Mouse (Mus musculus) heart, postnatal 36 days (tissue): Measurements from ENCODE around the gene Tctn3. TPM values are rescaled to one million over a fixed set of nuclear protein-coding genes. Genes with fewer than 3 reads are reported as not detected.

Source experiments
- DNase-seq, 2 experiments: peaks; one replicate each; pipeline ENCODE4 v3.0.0; 2021 to 2022
- intact Hi-C: fragments of 180-260 bp; cut with DNase I; formaldehyde crosslinking; loops from one replicate; pipeline ENCODE4 v1.15.1; 2025
- total RNA-seq, 2 experiments: library from RNA; stranded (reverse); gene quantifications; 2 replicates each; pipeline ENCODE4 v1.2.3; 2021

Gene Tctn3
- 1 to 10 TPM; 7.4 to 8.0 TPM for total RNA-seq

DNA sequence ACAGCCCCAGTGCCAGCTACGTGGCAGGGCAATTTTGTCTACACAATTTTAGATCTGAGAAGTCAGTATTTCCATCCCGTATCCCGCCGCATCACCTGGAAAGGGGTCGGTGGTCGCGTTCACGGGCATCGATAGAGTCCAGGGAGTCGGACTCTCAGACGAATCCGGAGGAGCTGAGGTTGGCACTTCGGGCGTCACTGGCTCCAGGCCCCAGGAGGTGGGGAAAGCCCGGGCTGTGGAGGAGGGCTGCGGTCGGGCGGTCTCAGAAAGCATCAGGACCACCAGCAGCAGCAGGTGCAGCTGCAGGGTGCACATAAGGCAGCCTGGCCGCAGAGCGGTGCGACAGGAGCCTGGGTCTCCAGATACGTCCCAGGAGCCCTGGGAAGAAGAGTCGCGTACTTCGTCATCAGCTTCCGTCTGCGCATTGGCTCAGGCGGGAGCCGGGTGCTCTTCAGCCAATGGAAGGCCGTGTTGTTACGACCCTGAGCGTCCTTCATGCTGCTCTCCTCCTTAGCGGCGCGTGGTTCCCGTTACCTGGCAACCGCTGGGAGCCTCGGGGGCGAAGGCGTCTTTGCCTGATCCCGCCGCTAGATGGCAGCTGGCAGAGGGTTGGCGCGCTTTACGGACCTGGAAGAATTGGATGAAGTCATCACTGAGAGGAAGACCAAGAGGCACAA is at the start of gene Tctn3, which contains the start of gene Entpd1:
Gene Tctn3, minus strand, starts transcription at position 404 of the 677 bp plus-strand sequence.
Gene Entpd1, plus strand, starts transcription at position 537 of the 677 bp plus-strand sequence.
- DNase-seq, result peak; percentile 95 to 96
- intact Hi-C loops, result loop anchor here (1.0 to 2.0 kb wide), 2 partner anchors 23 to 110 kb away; partner anchors contain the start of gene Aldh18a1

DNA sequence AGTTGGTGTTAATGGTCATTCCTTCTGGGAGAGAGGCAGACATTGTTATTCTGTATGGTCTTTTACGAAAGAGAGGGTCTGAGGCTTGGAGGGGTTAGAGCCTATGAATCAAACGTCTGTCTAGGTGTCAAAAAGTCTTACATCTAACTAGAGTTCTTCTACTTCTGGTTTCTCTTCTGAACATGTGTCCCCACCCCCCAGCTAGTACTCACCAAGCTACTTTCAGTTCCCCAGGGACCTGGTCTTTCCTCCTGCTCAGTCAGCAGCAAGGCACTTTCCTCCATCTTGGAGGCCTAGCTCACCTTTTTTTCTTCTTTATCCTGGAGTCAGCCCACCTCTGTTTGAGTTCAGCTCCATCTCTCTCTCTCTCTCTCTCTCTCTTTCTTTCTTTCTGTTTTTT is 49.1 kb upstream of the Tctn3 start:
- intact Hi-C loops, result loop anchor here (5.0 kb wide), 2 partner anchors 34 to 61 kb away; no protein-coding TSS in a partner anchor
- no peak for DNase-seq

GRCm38 (mm10) chr19:40660510-40660909 is 48.5 kb upstream of the Tctn3 start:
- no peak for DNase-seq
- intact Hi-C loops, result loop anchor here (5.0 kb wide), 2 partner anchors 33 to 62 kb away; no protein-coding TSS in a partner anchor

- peak; percentile 49 to 55 for DNase-seq
- intact Hi-C loops, result loop anchor here (5.0 kb wide), 2 partner anchors 33 to 62 kb away; no protein-coding TSS in a partner anchor
Measured at GRCm38 (mm10) chr19:40659651-40660478, 47.8 kb upstream of the Tctn3 start.

DNA sequence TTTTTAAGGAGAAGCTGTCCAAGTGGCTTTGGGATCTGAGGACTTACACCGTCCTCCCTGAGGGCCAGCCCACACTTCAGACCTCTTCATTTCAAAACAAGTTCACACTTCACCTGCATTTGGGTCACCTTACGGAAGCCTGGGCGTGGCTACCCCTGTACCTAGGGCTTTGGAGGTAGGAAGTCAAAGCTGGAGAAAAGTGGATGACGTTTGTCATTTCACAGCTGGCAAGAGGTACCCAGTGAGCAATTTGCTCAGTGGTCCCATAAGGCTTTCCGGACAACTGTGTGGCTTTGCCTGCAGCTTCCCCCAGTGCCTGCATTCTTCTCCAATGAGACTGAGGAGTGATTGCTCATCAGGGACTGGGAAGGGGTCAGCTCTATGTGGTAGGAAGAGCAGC is 46.9 kb upstream of the Tctn3 start:
- no peak for DNase-seq
- intact Hi-C loops, result no loop called here

DNA sequence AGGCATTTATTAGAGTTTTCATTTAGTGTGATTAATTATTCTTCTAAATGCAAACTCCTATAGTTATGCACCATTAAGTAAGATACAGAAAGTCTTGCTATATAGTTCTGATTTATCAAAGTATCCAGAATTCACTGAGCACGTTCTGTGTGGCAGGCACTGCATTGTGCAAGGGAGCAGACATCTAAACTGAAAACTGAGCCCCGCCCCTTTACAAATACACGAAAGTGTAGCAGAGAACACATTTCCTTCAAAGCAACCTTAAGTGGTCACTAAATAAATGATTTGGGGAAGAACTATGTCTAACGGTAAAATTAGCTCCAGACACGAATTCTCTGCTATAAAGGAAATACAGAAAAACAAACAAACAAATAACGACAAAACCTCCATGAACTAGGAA is 46.2 kb upstream of the Tctn3 start:
- intact Hi-C loops, result no loop called here
- DNase-seq, result no peak

GRCm38 (mm10) chr19:40656207-40656606 is 44.2 kb upstream of the Tctn3 start:
- intact Hi-C loops, result no loop called here
- no peak for DNase-seq

DNA sequence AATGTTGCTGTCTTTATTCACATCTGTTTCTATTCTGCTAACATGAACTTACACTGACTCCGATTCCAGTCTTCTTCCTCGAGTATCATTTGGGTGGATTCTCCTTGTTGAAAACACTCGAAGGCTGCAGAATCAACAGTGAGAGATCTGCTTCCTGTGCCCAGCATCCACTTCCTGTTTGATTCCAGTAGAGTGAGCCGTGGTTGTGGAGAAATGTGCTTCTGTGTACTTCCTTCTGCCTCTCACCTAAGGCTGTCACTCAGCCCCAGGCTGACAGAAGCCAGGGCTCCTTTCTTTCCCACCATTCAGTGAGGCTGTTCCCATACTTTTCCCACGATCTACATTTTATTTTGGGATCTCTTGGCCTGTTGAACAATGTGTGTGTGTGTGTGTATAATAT is 38.1 kb upstream of the Tctn3 start:
- no peak for DNase-seq
- intact Hi-C loops, result no loop called here

DNA sequence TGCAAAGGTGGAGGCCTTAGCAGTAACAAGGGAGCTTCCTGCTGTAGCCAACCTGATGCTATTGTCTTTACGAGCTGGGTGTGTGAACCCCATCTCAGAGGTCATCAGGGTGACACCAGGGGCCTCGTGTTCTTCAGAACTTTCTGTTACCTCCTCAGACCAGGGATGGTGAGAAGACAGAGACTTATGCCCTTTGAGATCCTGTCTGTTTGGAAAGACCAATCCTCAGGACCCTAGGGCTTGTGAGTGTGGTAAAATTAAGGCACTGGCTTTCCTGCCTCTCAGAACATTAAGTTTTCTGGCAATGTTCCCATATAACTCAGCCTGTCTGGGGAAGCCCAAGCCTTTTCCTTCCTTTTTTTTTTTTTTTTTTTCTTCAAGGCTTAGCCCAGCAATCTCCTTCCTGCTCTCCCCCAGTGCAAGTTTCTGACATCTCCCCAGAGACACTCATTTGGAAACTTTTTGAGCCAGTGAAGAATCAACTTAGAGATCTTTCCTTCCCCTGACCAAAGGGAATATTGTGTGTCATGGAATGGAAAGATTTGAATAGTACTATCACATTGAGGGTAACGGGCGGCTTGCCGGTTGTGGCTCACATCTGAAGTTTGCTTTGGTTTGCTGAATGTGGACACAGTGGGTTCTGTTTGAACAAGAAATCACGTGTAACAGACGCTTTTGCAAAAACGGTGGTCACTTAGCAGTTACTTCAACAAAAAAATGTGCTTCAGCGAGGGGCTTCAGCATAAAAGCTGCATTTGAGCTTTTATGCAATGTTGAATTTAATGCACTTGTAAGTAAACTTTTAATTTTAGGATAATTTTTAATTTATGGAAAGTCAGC is 35.5 kb upstream of the Tctn3 start:
- peak; percentile 34 to 69 for DNase-seq
- intact Hi-C loops, result loop anchor here (2.0 to 5.0 kb wide), 2 partner anchors 15 to 50 kb away; no protein-coding TSS in a partner anchor

GRCm38 (mm10) chr19:40646379-40646778 is 34.3 kb upstream of the Tctn3 start:
- intact Hi-C loops, result loop anchor here (2.0 to 5.0 kb wide), 2 partner anchors 14 to 51 kb away; no protein-coding TSS in a partner anchor
- no peak for DNase-seq

DNA sequence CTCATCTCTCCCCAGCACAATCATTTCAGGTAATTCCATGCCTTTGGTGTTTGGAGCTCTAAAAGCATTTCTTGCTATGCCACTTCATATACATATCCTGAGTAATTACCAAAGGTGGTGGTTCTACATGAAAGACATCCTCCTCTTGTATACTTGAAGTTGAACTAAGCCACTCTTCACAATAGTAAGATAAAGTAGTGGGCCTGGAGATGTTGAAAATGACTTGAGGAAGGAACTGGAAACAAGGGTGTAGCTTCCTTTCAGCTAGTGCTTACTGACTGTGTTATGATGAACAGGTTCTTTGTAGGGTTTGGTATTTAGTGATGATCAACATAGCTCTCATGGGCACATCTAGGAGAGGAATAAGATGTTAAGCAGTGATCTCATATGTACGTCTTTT is 31.8 kb upstream of the Tctn3 start:
- intact Hi-C loops, result no loop called here
- DNase-seq, result no peak

GRCm38 (mm10) chr19:40640799-40641198 is 28.8 kb upstream of the Tctn3 start:
- intact Hi-C loops, result no loop called here
- no peak for DNase-seq

DNA sequence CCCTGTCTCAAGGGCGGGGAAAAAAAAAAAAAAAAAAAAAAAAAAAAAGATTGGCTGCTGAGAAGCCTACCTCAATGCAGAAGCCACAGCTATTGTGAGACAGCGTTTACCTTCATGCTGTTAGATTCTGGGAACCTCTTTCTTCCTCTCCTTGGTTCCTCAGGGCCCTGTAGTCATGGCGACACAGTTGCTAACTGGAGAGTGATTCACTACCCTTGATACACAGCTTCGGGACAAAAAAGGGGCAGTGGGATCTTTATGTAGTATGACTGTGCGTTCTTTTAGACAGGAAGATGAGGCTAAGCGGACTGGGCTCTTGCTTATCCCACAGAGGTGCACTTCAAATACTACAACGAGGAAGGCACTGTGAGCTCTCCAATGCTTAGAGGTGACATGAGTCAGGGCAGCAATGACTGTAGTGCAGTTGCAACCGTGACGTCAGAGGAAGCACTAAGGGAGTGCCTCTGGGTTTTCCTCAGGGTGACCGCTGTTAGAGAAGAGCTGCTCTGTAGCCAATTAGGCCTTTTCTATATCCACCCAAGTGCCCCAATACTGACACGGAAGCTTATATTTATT is 27.8 kb upstream of the Tctn3 start:
- no peak for DNase-seq
- intact Hi-C loops, result no loop called here

- intact Hi-C loops, result no loop called here
- DNase-seq, result no peak
Measured at GRCm38 (mm10) chr19:40638582-40638981, 26.5 kb upstream of the Tctn3 start.

- intact Hi-C loops, result no loop called here
- DNase-seq, result peak in 1 of 2 experiments; percentile 37
Measured at GRCm38 (mm10) chr19:40637601-40638000, 25.6 kb upstream of the Tctn3 start.

DNA sequence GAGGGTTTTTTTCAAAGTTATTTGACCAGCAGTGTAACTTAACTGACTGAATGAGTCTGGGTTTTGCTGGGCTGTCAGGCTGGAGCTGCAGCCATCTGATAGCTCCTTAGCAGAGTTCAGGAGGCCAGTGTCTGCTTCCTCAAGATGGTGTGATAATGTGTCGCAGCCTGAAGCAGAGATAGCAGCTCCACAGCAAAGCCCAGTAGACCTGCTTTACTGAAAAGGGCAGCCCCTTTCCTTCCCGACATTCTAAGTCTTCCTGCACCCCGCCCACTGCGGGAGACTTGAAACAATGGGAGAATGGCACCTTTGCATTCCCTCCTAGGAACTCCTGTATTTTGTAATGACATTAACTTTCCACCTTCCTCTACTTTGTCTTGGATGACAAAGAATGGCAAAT is 25.1 kb upstream of the Tctn3 start:
- DNase-seq, result peak; percentile 40 to 41
- intact Hi-C loops, result no loop called here

GRCm38 (mm10) chr19:40633144-40633543 is 21.1 kb upstream of the Tctn3 start:
- intact Hi-C loops, result loop anchor here (2.0 kb wide), 1 partner anchor 14 kb away; no protein-coding TSS in a partner anchor
- no peak for DNase-seq

- intact Hi-C loops, result loop anchor here (2.0 kb wide), 1 partner anchor 14 kb away; no protein-coding TSS in a partner anchor
- DNase-seq, result no peak
Measured at GRCm38 (mm10) chr19:40632668-40633067, 20.6 kb upstream of the Tctn3 start.

DNA sequence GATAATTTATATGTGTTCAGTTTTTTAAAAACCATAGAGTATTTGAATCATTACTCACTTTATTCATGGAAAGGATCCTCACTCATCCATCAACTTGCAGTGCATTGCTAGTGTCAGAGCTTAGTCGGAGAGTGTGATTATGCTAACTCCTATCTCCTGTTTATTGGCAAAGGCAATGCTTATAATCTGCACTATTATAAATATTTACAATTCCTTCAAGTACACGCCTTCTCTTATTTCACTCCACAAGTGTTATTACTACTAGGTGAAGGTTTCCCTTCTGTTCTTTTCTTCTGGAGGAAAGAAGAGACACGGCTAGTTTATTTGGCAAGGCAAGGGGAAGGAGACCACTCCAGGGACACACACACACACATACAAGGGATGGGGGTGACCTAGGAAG is 20.2 kb upstream of the Tctn3 start:
- no peak for DNase-seq
- intact Hi-C loops, result loop anchor here (2.0 kb wide), 1 partner anchor 15 kb away; no protein-coding TSS in a partner anchor

- DNase-seq, result no peak
- intact Hi-C loops, result no loop called here
Measured at GRCm38 (mm10) chr19:40630606-40631005, 18.6 kb upstream of the Tctn3 start.
